Mouse (Mus musculus): ENCODE data around the gene Btbd9. TPM values are rescaled to one million over a fixed set of nuclear protein-coding genes. Genes with fewer than 3 reads are reported as not detected.

Btbd9 gene
- total RNA-seq, 1 experiment: 28.2 TPM

DNA sequence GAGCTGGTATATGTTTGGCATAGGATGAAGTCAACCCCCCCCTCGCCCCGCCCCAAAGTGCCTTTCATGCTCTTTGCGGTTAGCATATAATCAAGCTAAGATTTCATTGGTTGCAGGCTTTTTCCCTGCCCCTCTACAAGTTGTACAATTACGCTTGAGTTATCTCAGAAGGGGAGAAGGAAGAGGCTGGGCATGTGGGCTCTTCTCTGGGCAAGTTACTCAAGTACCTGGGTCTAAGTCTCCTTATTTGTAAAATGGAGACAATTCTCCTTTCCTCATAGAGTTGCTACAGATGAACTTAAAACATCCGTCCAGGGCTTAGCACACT lies 33.7 kb upstream of the Btbd9 start:
- H3K4me3 ChIP-seq (ENCODE audit: insufficient read depth in 1 of 2, low read depth in 1 of 2, low read length in 2 of 2, poor library complexity in 1 of 2, severe bottlenecking in 1 of 2): peak overlapping the region; percentile 54 to 64
- no peak for DNase-seq (ENCODE audit: low read depth, low spot score)
- no peaks in the 10 kb centered on the region for H3K36me3 ChIP-seq (ENCODE audit: control insufficient read depth, insufficient read depth, low read length, poor library complexity, severe bottlenecking)
- TF ChIP-seq HCFC1 (IDR thresholded peaks at IDR 0.05; ENCODE audit: borderline replicate concordance, insufficient read depth, low read length): no peak
- no peak; the same call in 1 of the 2 replicates for TF ChIP-seq ZNF384 (IDR thresholded peaks at IDR 0.05; ENCODE audit: low read depth, low read length)
- no peak for TF ChIP-seq ZC3H11A (IDR thresholded peaks at IDR 0.05; ENCODE audit: borderline replicate concordance, low read depth, low read length)
- no peak for TF ChIP-seq CHD2 (IDR thresholded peaks at IDR 0.05; ENCODE audit: low read depth, low read length)
- no peak for TF ChIP-seq MAFK (IDR thresholded peaks at IDR 0.05; ENCODE audit: insufficient read depth, low read depth, low read length)
- H3K27ac ChIP-seq (ENCODE audit: insufficient read depth, low read depth, low read length, poor library complexity, severe bottlenecking): peak overlapping the region; percentile 58
- no peaks in the 10 kb centered on the region for H3K9me3 ChIP-seq (ENCODE audit: control insufficient read depth, insufficient read depth, low read depth, low read length)
- H3K4me1 ChIP-seq (ENCODE audit: control insufficient read depth in 2 of 2, insufficient read depth in 2 of 2, low read length in 2 of 2, poor library complexity in 1 of 2): peaks cover 31 to 34% of the 10 kb centered on the region in 2 experiments
- in situ Hi-C loops (cut with MboI; ENCODE audit: low sequenced_read_pairs in 2 of 2, unreplicated experiment in 2 of 2): no loop called here
- peak overlapping the region; percentile 65; the same call in 1 of the 2 replicates for H3K9ac ChIP-seq (ENCODE audit: insufficient read depth, low read depth, low read length, poor library complexity, severe bottlenecking)

GRCm38 (mm10) chr17:30609305-30609979 lies 33.2 kb upstream of the Btbd9 start:
- TF ChIP-seq MAFK (IDR thresholded peaks at IDR 0.05; ENCODE audit: insufficient read depth, low read depth, low read length) (peak; percentile 90), ZNF384 (IDR thresholded peaks at IDR 0.05; ENCODE audit: low read depth, low read length) (no peak)

DNA sequence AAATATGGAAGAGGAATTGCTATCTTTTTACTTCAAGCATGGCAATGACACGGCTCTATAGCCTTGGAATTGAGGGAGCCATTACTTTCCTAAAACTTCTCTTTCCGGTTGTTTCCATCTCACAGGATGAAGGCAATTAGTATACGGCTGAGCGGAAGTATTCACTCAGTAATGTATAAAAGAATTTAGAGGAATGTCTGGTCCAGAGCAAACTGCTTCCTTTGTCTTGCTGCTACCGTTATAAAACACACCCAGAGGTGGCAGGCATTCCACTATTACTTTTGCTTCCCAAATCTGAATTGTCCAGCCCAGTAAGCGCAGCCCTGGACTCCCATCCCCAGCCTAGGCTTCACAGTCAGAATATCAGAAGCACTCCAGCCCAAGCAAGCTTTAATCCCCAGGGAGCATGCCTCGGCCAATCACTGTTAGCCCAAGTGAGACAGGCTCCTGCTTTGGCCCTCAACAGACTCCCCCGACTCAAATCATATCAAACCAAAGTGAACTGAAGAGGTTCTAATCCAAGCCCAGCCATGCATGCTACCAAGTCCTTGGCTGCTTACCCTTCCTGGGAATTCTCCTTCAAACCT lies 31.7 kb upstream of the Btbd9 start:
- peak overlapping the region in 1 of 2 experiments; percentile 6; a peak in 1 of 4 replicates for H3K4me3 ChIP-seq (ENCODE audit: insufficient read depth in 1 of 2, low read depth in 1 of 2, low read length in 2 of 2, poor library complexity in 1 of 2, severe bottlenecking in 1 of 2)
- H3K4me1 ChIP-seq (ENCODE audit: control insufficient read depth in 2 of 2, insufficient read depth in 2 of 2, low read length in 2 of 2, poor library complexity in 1 of 2): peaks cover 36 to 45% of the 10 kb centered on the region in 2 experiments
- in situ Hi-C loops (cut with MboI; ENCODE audit: low sequenced_read_pairs in 2 of 2, unreplicated experiment in 2 of 2): no loop called here
- H3K9me3 ChIP-seq (ENCODE audit: control insufficient read depth, insufficient read depth, low read depth, low read length): no peaks in the 10 kb centered on the region
- peaks cover 6% of the 10 kb centered on the region; the same call in 1 of the 2 replicates for H3K36me3 ChIP-seq (ENCODE audit: control insufficient read depth, insufficient read depth, low read length, poor library complexity, severe bottlenecking)
- H3K27ac ChIP-seq (ENCODE audit: insufficient read depth, low read depth, low read length, poor library complexity, severe bottlenecking): peak overlapping the region; percentile 37; the same call in 1 of the 2 replicates
- TF ChIP-seq MAFK (IDR thresholded peaks at IDR 0.05; ENCODE audit: insufficient read depth, low read depth, low read length) (no peak), ZNF384 (IDR thresholded peaks at IDR 0.05; ENCODE audit: low read depth, low read length) (no peak), HCFC1 (IDR thresholded peaks at IDR 0.05; ENCODE audit: borderline replicate concordance, insufficient read depth, low read length) (no peak), CHD2 (IDR thresholded peaks at IDR 0.05; ENCODE audit: low read depth, low read length) (no peak), ZC3H11A (IDR thresholded peaks at IDR 0.05; ENCODE audit: borderline replicate concordance, low read depth, low read length) (no peak)
- H3K9ac ChIP-seq (ENCODE audit: insufficient read depth, low read depth, low read length, poor library complexity, severe bottlenecking): peak overlapping the region; percentile 44; the same call in 1 of the 2 replicates
- DNase-seq (ENCODE audit: low read depth, low spot score): no peak

More at GRCm38 (mm10) chr17:30609305-30609979, 33.2 kb upstream of the Btbd9 start:
- peak overlapping the region; percentile 54 to 64 for H3K4me3 ChIP-seq (ENCODE audit: insufficient read depth in 1 of 2, low read depth in 1 of 2, low read length in 2 of 2, poor library complexity in 1 of 2, severe bottlenecking in 1 of 2)
- in situ Hi-C loops (cut with MboI; ENCODE audit: low sequenced_read_pairs in 2 of 2, unreplicated experiment in 2 of 2): no loop called here
- H3K27ac ChIP-seq (ENCODE audit: insufficient read depth, low read depth, low read length, poor library complexity, severe bottlenecking): peak overlapping the region; percentile 58
- peak overlapping the region; percentile 65; the same call in 1 of the 2 replicates for H3K9ac ChIP-seq (ENCODE audit: insufficient read depth, low read depth, low read length, poor library complexity, severe bottlenecking)
- H3K4me1 ChIP-seq (ENCODE audit: control insufficient read depth in 2 of 2, insufficient read depth in 2 of 2, low read length in 2 of 2, poor library complexity in 1 of 2): peaks cover 35 to 36% of the 10 kb centered on the region in 2 experiments
- no peaks in the 10 kb centered on the region for H3K36me3 ChIP-seq (ENCODE audit: control insufficient read depth, insufficient read depth, low read length, poor library complexity, severe bottlenecking)
- DNase-seq (ENCODE audit: low read depth, low spot score): peak; percentile 79
- H3K9me3 ChIP-seq (ENCODE audit: control insufficient read depth, insufficient read depth, low read depth, low read length): no peaks in the 10 kb centered on the region

GRCm38 (mm10) chr17:30607330-30607729 lies 31.0 kb upstream of the Btbd9 start:
- Histone ChIP-seq H3K4me1 (ENCODE audit: control insufficient read depth in 2 of 2, insufficient read depth in 2 of 2, low read length in 2 of 2, poor library complexity in 1 of 2) (peaks cover 36 to 46% of the 10 kb centered on the region in 2 experiments), H3K27ac (ENCODE audit: insufficient read depth, low read depth, low read length, poor library complexity, severe bottlenecking) (peak overlapping the region; percentile 37), H3K9ac (ENCODE audit: insufficient read depth, low read depth, low read length, poor library complexity, severe bottlenecking) (peak overlapping the region; percentile 44; the same call in 1 of the 2 replicates), H3K9me3 (ENCODE audit: control insufficient read depth, insufficient read depth, low read depth, low read length) (no peaks in the 10 kb centered on the region), H3K4me3 (ENCODE audit: insufficient read depth in 1 of 2, low read depth in 1 of 2, low read length in 2 of 2, poor library complexity in 1 of 2, severe bottlenecking in 1 of 2) (peak overlapping the region in 1 of 2 experiments; percentile 6; a peak in 1 of 4 replicates), H3K36me3 (ENCODE audit: control insufficient read depth, insufficient read depth, low read length, poor library complexity, severe bottlenecking) (peaks cover 9% of the 10 kb centered on the region; the same call in 1 of the 2 replicates)
- DNase-seq (ENCODE audit: low read depth, low spot score): no peak
- in situ Hi-C loops (cut with MboI; ENCODE audit: low sequenced_read_pairs in 2 of 2, unreplicated experiment in 2 of 2): no loop called here
- no peak for TF ChIP-seq CHD2 (IDR thresholded peaks at IDR 0.05; ENCODE audit: low read depth, low read length)
- no peak for TF ChIP-seq ZC3H11A (IDR thresholded peaks at IDR 0.05; ENCODE audit: borderline replicate concordance, low read depth, low read length)
- TF ChIP-seq HCFC1 (IDR thresholded peaks at IDR 0.05; ENCODE audit: borderline replicate concordance, insufficient read depth, low read length): no peak
- TF ChIP-seq ZNF384 (IDR thresholded peaks at IDR 0.05; ENCODE audit: low read depth, low read length): no peak
- TF ChIP-seq MAFK (IDR thresholded peaks at IDR 0.05; ENCODE audit: insufficient read depth, low read depth, low read length): no peak
